28 mouse cellular contexts compared by ENCODE assay signal in genomic region chr10:18985516-18985915, GRCm38 (mm10).
"Had no signal": no experiment of that assay in that cellular context is flagged by ENCODE, and none has a peak within 500 bp of the region (broad histone marks: within the 10 kb centered on the region; RNA-seq: fewer than 3 reads in every experiment).

No protein-coding gene starts in this region.

- H3K4me3 ChIP-seq: embryonic facial prominence, embryonic 10.5 days; embryonic facial prominence, embryonic 12.5 days; embryonic facial prominence, embryonic 13.5 days; embryonic facial prominence, embryonic 15.5 days; erythroblast, embryonic 14.5 days; forebrain, embryonic 10.5 days; forebrain, embryonic 12.5 days; forebrain, embryonic 13.5 days; forebrain, embryonic 15.5 days; gastrocnemius, adult 2 months; heart, adult 2 months; heart, embryonic 10.5 days had no signal

- H3K4me2 ChIP-seq: embryonic facial prominence, embryonic 12.5 days; embryonic facial prominence, embryonic 13.5 days; embryonic facial prominence, embryonic 15.5 days; forebrain, embryonic 12.5 days; forebrain, embryonic 13.5 days; forebrain, embryonic 15.5 days; heart, embryonic 11.5 days had no signal

- H3K27ac ChIP-seq: embryonic facial prominence, embryonic 10.5 days; embryonic facial prominence, embryonic 12.5 days; embryonic facial prominence, embryonic 13.5 days; embryonic facial prominence, embryonic 15.5 days; forebrain, embryonic 10.5 days; forebrain, embryonic 12.5 days; forebrain, embryonic 13.5 days; forebrain, embryonic 15.5 days; gastrocnemius, adult 2 months; heart, adult 2 months; heart, embryonic 10.5 days had no signal

- ATAC-seq: forebrain, embryonic 13.5 days; forebrain, embryonic 14.5 days; forebrain, embryonic 15.5 days; forebrain, embryonic 16.5 days; forebrain, postnatal 0 days had no signal

- H3K9me3 ChIP-seq: embryonic facial prominence, embryonic 10.5 days; embryonic facial prominence, embryonic 12.5 days; embryonic facial prominence, embryonic 13.5 days; embryonic facial prominence, embryonic 15.5 days; forebrain, embryonic 10.5 days; forebrain, embryonic 12.5 days; forebrain, embryonic 13.5 days; forebrain, embryonic 15.5 days; heart, embryonic 10.5 days had no signal

- H3K27me3 ChIP-seq: embryonic facial prominence, embryonic 12.5 days; embryonic facial prominence, embryonic 13.5 days; embryonic facial prominence, embryonic 15.5 days; forebrain, embryonic 12.5 days; forebrain, embryonic 13.5 days; forebrain, embryonic 15.5 days had no signal

- H3K4me1 ChIP-seq: embryonic facial prominence, embryonic 15.5 days; forebrain, embryonic 13.5 days; forebrain, embryonic 15.5 days had no signal

- DNase-seq: cerebellum, adult 9-11 months; cerebellum, postnatal 10 days; cerebellum, postnatal 14 days; cerebellum, postnatal 25 days; cerebellum, postnatal 36 days; embryo, embryonic 11 days; forebrain, postnatal 0 days; gastrocnemius, adult 2 months; gastrocnemius, postnatal 10 days; gastrocnemius, postnatal 14 days; gastrocnemius, postnatal 25 days; gastrocnemius, postnatal 36 days; heart, adult 11 months; heart, adult 18-20 months; heart, adult 2 months had no signal

- H3K36me3 ChIP-seq: embryonic facial prominence, embryonic 10.5 days; embryonic facial prominence, embryonic 12.5 days; embryonic facial prominence, embryonic 13.5 days; embryonic facial prominence, embryonic 15.5 days; forebrain, embryonic 10.5 days; forebrain, embryonic 12.5 days; forebrain, embryonic 15.5 days; heart, embryonic 10.5 days had no signal

- H3K9ac ChIP-seq: embryonic facial prominence, embryonic 12.5 days; embryonic facial prominence, embryonic 13.5 days; embryonic facial prominence, embryonic 15.5 days; forebrain, embryonic 12.5 days; forebrain, embryonic 13.5 days; forebrain, embryonic 15.5 days; forebrain, postnatal 0 days had no signal
